Mouse (Mus musculus) bone marrow macrophage, adult 2 months (primary cell): ENCODE results near the gene Urm1. TPM values are rescaled to one million over a fixed set of nuclear protein-coding genes. Genes with fewer than 3 reads are reported as not detected.

ENCODE experiments used
- H3K27ac ChIP-seq: 2 replicates; pipeline ENCODE4 v1.5.1; 2012; ENCODE audit warnings: low read depth, low read length; ENCODE audit not compliant: insufficient read depth
- H3K4me1 ChIP-seq: 2 replicates; pipeline ENCODE4 v1.6.1; 2012; ENCODE audit warnings: low read length; ENCODE audit not compliant: control insufficient read depth, insufficient read depth
- H3K4me3 ChIP-seq: 2 replicates; pipeline ENCODE4 v1.5.1; 2012; ENCODE audit warnings: mild to moderate bottlenecking, low read length, moderate library complexity; ENCODE audit not compliant: insufficient read depth
- CTCF ChIP-seq: IDR thresholded peaks from 2 replicates; pipeline ENCODE4 v1.5.1; 2012; ENCODE audit warnings: low read depth, mild to moderate bottlenecking, low read length, moderate library complexity
- POLR2A ChIP-seq: IDR thresholded peaks from 2 replicates; pipeline ENCODE4 v1.6.1; 2012; ENCODE audit warnings: mild to moderate bottlenecking, low read depth, low read length, borderline replicate concordance
- polyA plus RNA-seq: library from polyadenylated mRNA; stranded (reverse); fragments of >200 nt; gene quantifications from 2 replicates; pipeline ENCODE4 v1.2.4, GENCODE M21; 2012; ENCODE audit not compliant: missing spikeins, insufficient read depth, insufficient read length

Gene Urm1
- polyA plus RNA-seq, 1 experiment = 27.7 TPM

DNA sequence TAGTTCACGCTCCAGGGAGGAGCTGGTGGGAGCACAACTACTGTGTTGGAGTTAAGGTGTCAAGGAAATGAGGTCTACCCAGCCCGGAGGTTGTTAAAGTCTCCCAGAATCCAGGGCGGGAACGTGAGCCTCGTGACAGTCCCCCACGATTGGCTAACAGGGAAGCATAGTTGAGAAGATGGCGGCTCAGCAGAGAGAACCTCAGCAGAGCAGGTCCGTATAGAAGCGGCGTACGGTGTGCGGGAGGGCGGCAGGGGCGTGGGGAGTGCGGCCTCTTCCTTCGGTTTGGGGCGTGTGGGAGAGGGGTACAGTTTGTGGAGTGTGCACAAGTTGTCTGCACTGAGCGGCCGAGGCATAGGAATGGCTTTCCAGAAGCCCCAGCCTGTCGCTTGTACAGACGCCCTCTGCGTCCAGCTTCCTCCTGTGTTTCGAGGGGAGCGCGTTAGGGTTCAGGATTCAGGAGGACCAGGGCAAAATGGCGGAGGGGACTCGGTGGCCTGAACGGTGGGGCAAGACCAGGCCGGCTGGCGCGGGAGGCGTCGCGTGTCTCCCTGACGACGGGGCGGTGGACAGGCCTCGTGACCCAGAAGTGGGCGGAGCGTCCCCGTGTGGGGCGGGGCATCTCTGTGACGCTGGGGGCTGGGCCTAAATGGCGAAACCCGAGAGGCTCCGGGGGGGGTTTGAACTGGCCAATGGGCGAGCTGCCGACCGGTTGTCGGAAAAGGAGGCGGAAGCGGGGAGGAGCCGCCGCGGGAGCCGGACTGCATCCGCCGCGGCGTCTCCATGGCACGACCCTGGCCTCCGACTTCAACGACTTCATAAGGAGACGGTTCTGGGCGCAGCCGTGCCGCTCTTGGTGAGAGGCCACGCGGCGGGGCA, 69.4 kb downstream of the Urm1 start, which contains the start of gene Odf2:
Odf2 (plus strand) TSS at position 156 of the 879 bp plus-strand sequence.
- peaks cover 19% of the 10 kb centered on the region for H3K4me1 ChIP-seq
- H3K27ac ChIP-seq = peak within 1 kb of the TSS; percentile 72
- TF ChIP-seq POLR2A (no peak), CTCF (no peak)
- H3K4me3 ChIP-seq = peak within 1 kb of the TSS; percentile 84

DNA sequence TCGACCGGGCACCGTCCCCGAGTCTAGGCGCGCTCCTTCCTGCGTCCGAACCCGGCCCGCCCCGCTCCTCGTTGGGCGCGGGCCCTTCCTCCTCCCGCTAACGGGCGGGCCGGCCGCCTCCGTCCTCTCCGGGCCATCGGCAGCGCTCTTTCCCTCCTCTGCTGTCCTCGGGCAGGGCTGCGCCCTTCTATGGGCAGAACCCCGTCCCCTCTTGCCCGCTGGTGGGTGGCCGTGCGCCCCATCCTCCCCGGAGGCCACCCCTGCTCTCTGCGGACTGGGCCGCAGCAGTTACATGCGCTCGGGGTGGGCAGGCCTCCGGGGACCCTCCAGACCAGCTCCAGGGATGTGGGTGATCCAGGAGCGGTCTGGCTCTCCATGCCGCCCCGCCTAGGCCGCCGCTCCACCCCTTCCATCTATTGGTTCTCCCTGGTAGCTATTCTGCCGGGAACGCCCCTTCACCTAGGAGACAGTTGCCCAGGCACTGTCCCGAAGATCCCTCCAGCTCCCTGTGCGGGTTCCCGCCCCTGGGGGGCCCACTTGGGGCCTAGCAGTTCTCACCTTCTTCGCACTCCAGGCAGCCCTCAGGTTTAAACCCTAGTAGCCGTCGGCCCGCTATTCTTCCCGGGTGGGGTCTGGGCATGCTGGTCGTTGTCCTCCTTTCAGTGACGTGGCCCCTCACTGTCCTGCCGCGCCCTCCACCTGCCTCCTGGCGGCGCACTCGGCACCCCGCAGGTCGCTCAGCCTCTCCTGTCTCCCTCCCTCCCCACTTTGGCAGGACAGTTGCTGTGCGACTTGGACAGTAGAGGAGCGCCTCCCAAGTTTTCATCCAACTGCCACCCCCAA, 70.3 kb downstream of the Urm1 start:
- peak overlapping the region; percentile 84 for H3K4me3 ChIP-seq
- TF ChIP-seq POLR2A = no peak
- no peak; the same call in 1 of the 2 replicates for TF ChIP-seq CTCF
- H3K27ac ChIP-seq = peak overlapping the region; percentile 51
- H3K4me1 ChIP-seq = peaks cover 19% of the 10 kb centered on the region

DNA sequence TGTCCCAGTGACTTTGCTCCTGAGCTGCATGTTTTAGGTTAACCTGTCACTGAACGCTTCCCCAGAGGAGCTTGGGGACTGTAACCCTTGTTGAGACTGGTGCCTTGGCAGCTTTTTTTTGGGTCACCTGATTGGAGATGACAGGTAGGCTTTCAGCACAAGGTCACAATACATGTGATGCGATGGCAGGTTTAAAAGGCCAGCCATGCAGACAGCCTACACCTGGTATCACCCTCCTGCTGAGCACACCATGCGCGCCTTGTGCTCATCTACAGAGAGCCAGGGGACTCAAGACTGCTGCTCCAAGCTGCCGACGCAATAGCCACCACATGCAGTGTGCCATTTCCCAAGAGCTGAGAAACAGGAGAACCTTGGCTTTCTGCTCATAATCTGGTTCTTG, 71.9 kb downstream of the Urm1 start:
- Histone ChIP-seq H3K27ac (no peak overlapping the region), H3K4me1 (peaks cover 19% of the 10 kb centered on the region), H3K4me3 (no peak overlapping the region)
- no peak for TF ChIP-seq POLR2A
- TF ChIP-seq CTCF = no peak

Other genes with a start within 250 kb of the Urm1 start
- 20.5 and 23.6 TPM in 2 replicates for gene Rapgef1, start 200.4 kb upstream of the Urm1 start, polyA plus RNA-seq
- not detected in 2 replicates for gene Gm13420, start 68.4 kb upstream of the Urm1 start, polyA plus RNA-seq
- gene Gm13547, start 60.8 kb upstream of the Urm1 start, polyA plus RNA-seq = 1.1 TPM in 1 of 2 replicates, not detected in the other
- gene Coq4, start 32.6 kb upstream of the Urm1 start, polyA plus RNA-seq = 7.2 and 7.7 TPM in 2 replicates
- gene Trub2, start 31.6 kb upstream of the Urm1 start, polyA plus RNA-seq = 18.0 and 19.0 TPM in 2 replicates
- gene Slc27a4, start 17.4 kb upstream of the Urm1 start, polyA plus RNA-seq = 14.0 and 15.3 TPM in 2 replicates
- gene Cercam, start 49.1 kb downstream of the Urm1 start, polyA plus RNA-seq = 7.9 and 10.1 TPM in 2 replicates
- 49.8 and 50.6 TPM in 2 replicates for gene Odf2, start 69.1 kb downstream of the Urm1 start, polyA plus RNA-seq
- gene Gle1, start 115.4 kb downstream of the Urm1 start, polyA plus RNA-seq = 19.0 and 20.6 TPM in 2 replicates
- 98.2 and 109 TPM in 2 replicates for gene Sptan1, start 145.5 kb downstream of the Urm1 start, polyA plus RNA-seq
- gene Wdr34, start 228.8 kb downstream of the Urm1 start, polyA plus RNA-seq = 8.2 TPM in 2 replicates
- gene Set, start 237.3 kb downstream of the Urm1 start, polyA plus RNA-seq = 167 and 173 TPM in 2 replicates